Mouse (Mus musculus) c-Kit-positive CD71-positive TER-119-negative erythroid progenitor cells, embryonic 14.5 days (primary cell): Measurements from ENCODE around the gene Dynlt1c.
"Not testable (repeated sequence)": the region's sequence is repeated elsewhere in the genome, so short reads cannot be mapped to it uniquely, and the experiment has no call there.

ENCODE experiments used
- DNase-seq: peaks from one replicate; pipeline ENCODE4 v3.0.0-alpha.2; 2013; ENCODE audit warnings: low read depth

Dynlt1c gene

GRCm38 (mm10) chr17:6619271-6619670 is 17.8 kb downstream of the Dynlt1c start:
- DNase-seq, result not testable (repeated sequence)

GRCm38 (mm10) chr17:6620035-6620434 is 18.6 kb downstream of the Dynlt1c start:
- not testable (repeated sequence) for DNase-seq

GRCm38 (mm10) chr17:6620730-6621451 is 19.4 kb downstream of the Dynlt1c start:
- DNase-seq, result not testable (repeated sequence)

DNA sequence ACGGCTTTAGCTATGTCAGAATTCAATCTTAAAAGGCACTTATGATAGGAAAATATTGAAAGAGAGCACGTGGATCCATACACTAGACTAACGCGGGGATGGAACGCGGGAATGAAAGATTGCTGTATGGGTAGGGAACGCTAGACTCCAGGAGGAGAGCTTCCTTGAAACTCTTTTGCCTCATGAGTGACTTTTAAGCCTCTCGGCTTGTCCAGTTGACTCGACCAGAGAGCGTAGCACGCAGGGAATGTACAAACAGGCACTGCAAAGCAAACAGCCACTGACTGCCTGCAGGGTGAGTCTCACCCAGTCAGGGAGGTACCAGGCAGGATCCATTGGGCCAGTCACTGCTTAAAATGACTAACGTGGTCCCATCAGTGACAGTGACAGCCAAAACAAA is 20.5 kb downstream of the Dynlt1c start:
- DNase-seq, result not testable (repeated sequence)

DNA sequence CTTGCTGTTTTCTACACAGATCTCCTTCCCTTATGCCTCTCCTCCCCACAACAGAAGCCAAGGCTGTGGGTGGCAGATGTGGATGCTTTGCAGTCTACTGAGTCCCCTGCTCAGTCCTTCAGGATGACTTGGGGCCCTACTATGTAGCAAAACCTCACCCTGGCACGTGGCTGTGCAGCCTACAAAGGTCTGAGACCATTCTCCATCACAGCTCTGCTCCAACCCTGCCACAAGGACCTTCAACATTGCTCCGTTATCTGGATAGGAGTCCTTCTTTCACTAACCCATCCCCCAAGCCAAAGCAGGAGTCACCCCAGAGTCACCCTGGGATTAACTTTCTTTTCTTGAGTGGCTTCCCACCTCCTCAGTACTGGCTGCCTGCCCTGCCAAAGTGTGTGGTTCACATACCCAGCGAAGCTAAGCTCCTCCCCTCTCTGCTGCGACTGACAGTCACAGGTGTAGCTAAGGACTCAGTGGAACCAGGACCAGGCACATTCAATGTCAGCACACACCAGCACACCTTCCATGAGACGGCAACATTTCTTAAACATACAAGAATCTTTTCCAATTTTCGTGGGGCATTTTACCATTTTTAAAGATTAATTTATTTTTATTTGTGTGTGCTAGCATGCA is 23.6 kb downstream of the Dynlt1c start:
- not testable (repeated sequence) for DNase-seq

DNA sequence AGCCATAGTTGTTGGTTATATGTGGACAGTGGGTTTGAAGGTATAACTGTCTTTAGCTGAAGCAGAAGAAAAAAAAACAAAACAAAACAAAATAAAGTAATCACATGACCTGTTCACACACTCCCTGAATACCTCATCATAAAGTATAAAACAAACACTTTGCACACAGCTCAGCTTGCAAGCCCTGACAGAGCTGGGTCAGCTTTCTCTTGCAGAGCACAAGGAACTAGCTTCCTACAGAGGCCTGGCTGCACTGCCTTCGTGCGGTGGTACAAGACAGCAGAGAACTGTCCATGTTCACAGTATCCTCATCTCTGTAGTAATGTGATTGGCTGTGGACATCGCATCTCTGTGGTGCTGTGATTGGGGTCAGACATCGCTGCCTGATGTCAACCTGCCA is 28.9 kb downstream of the Dynlt1c start:
- DNase-seq, result not testable (repeated sequence)

GRCm38 (mm10) chr17:6632850-6633249 is 31.4 kb downstream of the Dynlt1c start:
- DNase-seq, result not testable (repeated sequence)

DNA sequence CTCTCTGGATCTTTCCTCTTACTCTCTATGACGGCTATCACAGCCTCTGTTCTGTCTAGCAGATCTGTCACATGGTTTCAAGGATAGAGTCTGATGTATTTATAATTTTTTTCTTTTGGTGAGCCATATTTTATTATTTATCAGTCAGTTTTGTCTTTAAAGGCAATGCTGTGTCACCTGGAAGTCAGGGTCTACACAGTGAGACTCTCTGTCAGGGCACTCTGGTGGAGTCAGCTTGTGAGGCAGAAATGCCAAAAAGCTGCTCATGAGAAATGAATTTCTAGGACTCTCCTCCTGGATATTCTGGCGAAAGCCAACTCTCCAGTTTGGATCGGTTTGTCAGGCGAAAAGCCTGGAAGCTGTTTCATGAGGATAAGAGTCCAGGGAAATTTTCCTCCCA is 34.3 kb downstream of the Dynlt1c start:
- DNase-seq, result not testable (repeated sequence)

GRCm38 (mm10) chr17:6636861-6637260 is 35.4 kb downstream of the Dynlt1c start:
- no peak for DNase-seq

GRCm38 (mm10) chr17:6637434-6637833 is 36.0 kb downstream of the Dynlt1c start:
- DNase-seq, result not testable (repeated sequence)

GRCm38 (mm10) chr17:6638444-6638843 is 37.0 kb downstream of the Dynlt1c start:
- not testable (repeated sequence) for DNase-seq

GRCm38 (mm10) chr17:6639486-6639885 is 38.0 kb downstream of the Dynlt1c start:
- not testable (repeated sequence) for DNase-seq

GRCm38 (mm10) chr17:6640044-6640637 is 38.7 kb downstream of the Dynlt1c start:
- DNase-seq, result not testable (repeated sequence)

DNA sequence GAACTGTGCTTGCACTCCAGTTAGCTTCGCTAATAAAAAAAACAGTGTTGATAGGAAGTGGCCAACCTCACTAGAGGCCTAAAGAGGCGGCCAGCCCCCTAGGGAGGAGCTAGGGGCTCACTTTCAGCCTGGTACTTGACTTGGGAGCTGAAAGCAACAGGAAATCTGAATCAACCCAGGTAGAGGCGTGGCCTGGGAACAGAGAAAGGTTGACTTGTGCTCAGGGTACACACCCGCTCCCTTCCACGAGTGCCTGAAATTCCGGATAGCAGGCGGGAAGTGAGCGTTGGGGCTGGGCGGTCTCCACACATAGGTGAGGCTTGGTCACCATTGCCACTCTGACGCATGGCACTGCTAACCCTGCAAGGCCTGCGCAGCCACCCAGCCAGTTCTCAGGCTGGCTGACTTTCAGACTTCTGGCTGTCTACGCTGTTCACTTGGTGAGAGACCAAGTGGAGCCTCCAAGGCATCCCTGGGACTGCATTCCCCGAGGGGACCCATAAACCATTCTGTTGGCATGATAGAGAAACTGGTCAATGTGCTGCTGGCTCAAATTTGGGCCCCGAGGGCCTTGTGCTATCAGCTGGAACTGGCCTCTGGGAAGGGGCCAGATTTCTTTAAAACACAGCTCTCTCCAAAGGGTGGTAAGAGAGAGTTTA is 39.4 kb downstream of the Dynlt1c start:
- DNase-seq, result not testable (repeated sequence)

GRCm38 (mm10) chr17:6644210-6644609 is 42.7 kb downstream of the Dynlt1c start:
- DNase-seq, result not testable (repeated sequence)

- DNase-seq, result not testable (repeated sequence)
Measured at GRCm38 (mm10) chr17:6644673-6645072, 43.2 kb downstream of the Dynlt1c start.

DNA sequence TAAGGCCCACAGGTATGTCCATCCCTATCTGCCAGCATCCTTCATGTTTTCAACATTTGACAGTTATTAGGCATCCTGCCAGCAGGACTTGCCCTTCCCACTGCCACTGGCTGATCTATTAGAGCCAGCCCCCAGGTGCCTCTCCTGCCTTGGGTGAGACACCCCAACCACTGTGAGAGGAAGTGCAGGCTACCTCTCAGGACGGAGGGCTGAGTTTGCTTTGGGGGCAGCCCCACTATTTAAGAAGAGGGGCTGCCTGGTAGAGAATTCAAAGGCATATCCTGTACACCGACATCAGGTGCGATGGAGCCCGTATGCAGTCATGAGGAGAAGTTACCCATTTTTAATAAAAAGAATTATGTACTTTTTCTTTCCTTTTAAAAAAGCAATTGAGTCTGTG is 44.2 kb downstream of the Dynlt1c start:
- not testable (repeated sequence) for DNase-seq

DNA sequence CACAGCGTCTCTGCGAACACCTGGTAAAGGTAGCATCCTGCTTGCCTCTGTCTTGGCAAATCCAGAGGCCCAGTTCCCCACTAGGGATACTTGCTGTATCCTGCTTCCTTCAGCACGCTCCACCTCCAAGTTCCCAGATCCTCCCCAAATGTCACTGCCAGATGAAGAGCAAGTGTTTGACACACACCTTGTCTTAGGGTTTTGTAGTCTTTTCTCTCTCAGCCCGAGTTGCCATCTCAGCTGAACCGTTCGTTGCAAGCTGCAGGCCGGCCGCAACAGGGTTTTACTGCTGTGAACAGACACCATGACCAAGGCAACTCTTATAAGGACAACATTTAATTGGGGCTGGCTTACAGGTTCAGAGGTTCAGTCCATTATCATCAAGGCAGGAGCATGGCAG is 45.4 kb downstream of the Dynlt1c start:
- not testable (repeated sequence) for DNase-seq

GRCm38 (mm10) chr17:6647452-6647851 is 46.0 kb downstream of the Dynlt1c start:
- DNase-seq, result not testable (repeated sequence)

DNA sequence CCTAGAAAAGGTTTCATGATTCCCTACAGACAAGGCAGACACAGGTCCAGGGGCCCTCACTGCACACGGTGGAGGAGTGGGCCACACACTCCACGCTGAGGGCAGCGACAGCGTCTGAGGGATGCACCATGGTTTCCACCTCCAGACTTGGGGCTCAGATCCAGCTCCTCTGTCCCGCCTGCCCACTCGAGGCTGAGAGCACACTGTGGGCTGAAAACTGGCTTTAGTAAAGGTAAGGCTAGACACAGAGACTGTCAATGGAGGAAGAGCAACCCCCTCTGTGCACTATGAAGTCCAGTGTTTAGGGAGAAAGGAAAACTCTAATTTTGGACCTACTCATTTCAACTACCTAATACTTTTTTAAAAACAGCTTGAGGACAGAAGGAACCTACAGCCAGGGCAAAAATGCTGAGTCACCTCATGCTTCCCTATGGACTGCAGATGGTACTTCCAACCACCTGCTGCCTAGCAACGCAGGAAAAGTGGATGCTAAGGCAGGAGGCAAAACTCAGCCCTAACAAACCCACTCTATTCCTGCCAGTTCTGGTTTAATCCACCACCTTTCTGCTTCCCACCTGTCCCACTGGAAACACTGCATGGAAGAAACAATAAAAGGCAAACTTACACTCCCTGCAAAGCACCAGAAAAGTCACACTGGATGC is 49.6 kb downstream of the Dynlt1c start:
- not testable (repeated sequence) for DNase-seq

GRCm38 (mm10) chr17:6653341-6653946 is 52.0 kb downstream of the Dynlt1c start:
- DNase-seq, result not testable (repeated sequence)
